Mouse (Mus musculus): ENCODE results near the gene Crybg1. TPM values are rescaled to one million over a fixed set of nuclear protein-coding genes. Genes with fewer than 3 reads are reported as not detected.
A peak's percentile ranks its signal among the peaks of the same experiment; 100 is the strongest.

Gene Crybg1
- 3.1 and 3.2 TPM in 2 replicates for polyA plus RNA-seq (2011; ENCODE audit: insufficient read depth, insufficient read length, low replicate concordance, missing spikeins)

DNA sequence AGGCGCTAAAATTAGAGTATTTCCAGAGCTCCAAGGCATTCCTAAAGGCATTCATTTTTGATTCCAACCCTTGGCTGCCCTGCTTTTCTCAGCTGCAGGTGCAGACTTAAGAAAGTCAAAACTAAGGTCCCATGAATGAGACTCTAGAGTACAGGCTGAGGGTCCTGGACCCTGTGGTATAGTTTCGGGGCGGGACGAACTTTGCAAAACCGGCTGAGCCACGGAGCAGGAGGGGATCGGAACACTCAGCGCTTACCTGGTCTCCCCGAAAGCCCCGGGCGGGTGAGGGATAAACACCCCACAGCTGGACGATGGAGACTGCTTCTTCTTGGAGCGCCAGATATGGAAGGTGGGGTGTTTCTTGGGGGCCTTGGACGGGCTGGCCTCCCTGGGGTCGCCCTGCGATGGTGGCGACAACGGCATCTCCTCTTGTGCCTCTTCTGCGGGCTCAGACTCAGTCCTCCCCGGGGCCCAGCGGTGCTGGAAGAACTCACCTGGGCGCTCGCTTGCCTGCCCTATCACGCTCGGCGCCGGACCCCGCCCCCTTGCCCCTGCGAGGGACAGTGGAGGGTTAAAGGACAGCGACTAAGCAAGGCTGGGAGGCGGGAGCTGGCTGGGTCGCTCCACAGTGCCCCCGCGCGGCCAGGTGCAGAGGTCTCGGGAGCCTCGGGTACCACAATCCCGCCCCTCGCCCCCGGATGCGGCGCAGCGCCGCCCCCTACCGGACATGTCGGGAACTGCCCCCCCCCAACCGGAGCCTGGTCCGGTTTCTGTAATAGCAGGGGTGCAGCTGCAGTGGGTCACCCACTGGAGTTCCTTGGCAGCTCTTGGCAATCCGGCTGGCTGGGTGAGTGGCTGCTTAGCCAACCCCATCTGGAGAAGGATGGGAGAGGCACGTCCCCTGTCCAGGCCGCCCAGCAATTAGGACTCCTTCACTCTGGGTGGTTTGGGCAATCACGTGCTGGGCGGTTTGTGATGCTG, at the start of gene Crybg1:
Crybg1 (minus strand) TSS at position 517 of the 981 bp plus-strand sequence.
- no peak for TF ChIP-seq POLR2A (IDR thresholded peaks at IDR 0.05; ENCODE audit: borderline replicate concordance, control insufficient read depth, low read depth, low read length)
- TF ChIP-seq CTCF (IDR thresholded peaks at IDR 0.05; ENCODE audit: control insufficient read depth, insufficient read depth, low read length), result peak; percentile 52
- Histone ChIP-seq H3K27ac (ENCODE audit: control insufficient read depth, insufficient read depth, low read depth, low read length, poor library complexity) (no peak within 1 kb of the TSS), H3K4me3 (replicated peaks; ENCODE audit: control insufficient read depth, low read depth, low read length) (no peak within 1 kb of the TSS), H3K4me1 (ENCODE audit: control insufficient read depth, insufficient read depth, low read length) (no peaks in the 10 kb centered on the region)
- WGBS, result 18% methylated on average over 53 of the region's 53 CpGs

DNA sequence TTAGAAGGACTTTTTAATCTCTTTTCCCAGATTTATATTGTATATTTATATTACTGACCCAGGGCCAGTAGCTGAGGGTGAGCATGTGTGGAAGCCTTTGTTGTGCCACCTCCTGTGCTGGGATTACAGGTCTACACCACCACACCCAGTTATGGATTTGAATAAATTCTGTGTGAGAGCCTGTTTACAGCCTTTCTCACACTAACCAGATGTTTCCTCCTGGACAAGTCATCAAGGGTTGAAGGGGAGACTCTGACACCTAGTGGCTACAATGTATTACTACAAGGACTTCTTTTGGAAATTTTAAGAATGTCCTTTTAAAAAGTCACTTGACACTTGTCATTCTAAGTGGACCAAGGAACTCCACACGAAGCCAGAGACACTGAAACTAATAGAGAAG, 28.7 kb upstream of the Crybg1 start:
- TF ChIP-seq CTCF (IDR thresholded peaks at IDR 0.05; ENCODE audit: control insufficient read depth, insufficient read depth, low read length), result no peak
- TF ChIP-seq POLR2A (IDR thresholded peaks at IDR 0.05; ENCODE audit: borderline replicate concordance, control insufficient read depth, low read depth, low read length), result no peak
- WGBS, result 0% methylated on average over 1 of the region's 1 CpGs
- Histone ChIP-seq H3K27ac (ENCODE audit: control insufficient read depth, insufficient read depth, low read depth, low read length, poor library complexity) (no peak overlapping the region), H3K4me3 (replicated peaks; ENCODE audit: control insufficient read depth, low read depth, low read length) (no peak overlapping the region), H3K4me1 (ENCODE audit: control insufficient read depth, insufficient read depth, low read length) (no peaks in the 10 kb centered on the region; the same call in 1 of the 2 replicates)

DNA sequence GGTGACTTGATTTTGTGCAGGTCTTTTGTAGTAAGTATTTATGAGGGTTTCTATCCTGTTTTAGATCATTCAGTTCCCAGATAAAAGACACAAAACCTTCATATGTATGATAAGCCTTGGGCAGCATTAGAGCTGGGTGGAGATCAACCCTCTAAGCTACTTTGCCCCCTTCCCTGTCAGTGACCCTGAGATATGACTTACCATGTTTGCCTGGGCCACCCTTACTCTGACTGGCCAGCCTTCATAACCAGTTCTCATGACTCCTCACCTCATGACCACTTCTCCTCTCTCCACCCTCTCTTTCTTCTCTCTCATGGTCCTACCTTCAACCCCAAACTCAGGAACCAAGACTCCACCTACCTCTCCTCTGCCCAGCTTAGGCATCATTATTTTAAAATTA, 27.9 kb upstream of the Crybg1 start:
- TF ChIP-seq CTCF (IDR thresholded peaks at IDR 0.05; ENCODE audit: control insufficient read depth, insufficient read depth, low read length) (no peak), POLR2A (IDR thresholded peaks at IDR 0.05; ENCODE audit: borderline replicate concordance, control insufficient read depth, low read depth, low read length) (no peak)
- no peak overlapping the region for H3K27ac ChIP-seq (ENCODE audit: control insufficient read depth, insufficient read depth, low read depth, low read length, poor library complexity)
- H3K4me3 ChIP-seq (replicated peaks; ENCODE audit: control insufficient read depth, low read depth, low read length), result no peak overlapping the region
- H3K4me1 ChIP-seq (ENCODE audit: control insufficient read depth, insufficient read depth, low read length), result no peaks in the 10 kb centered on the region; the same call in 1 of the 2 replicates

DNA sequence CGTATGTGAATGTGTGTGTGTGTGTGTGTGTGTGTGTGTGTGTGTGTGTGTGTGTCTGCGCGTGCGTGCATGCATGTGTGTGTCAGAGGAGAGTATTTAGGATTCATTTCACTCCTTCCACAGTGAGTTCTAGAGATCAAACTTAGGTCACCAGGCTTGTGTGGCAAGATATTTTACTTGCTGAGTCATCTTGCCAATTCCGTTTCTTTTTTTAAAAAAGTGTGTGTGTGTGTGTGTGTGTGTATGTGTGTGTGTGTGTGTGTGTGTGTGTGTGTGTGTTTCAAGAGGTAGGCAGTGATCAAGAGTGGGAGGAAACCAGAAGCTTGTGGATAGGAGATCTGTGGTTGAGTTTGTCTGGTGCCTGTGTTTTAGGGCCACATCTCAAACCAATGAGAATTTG, 27.5 kb upstream of the Crybg1 start:
- no peak overlapping the region for H3K27ac ChIP-seq (ENCODE audit: control insufficient read depth, insufficient read depth, low read depth, low read length, poor library complexity)
- H3K4me3 ChIP-seq (replicated peaks; ENCODE audit: control insufficient read depth, low read depth, low read length), result no peak overlapping the region
- 4% methylated on average over 5 of the region's 5 CpGs for WGBS
- TF ChIP-seq POLR2A (IDR thresholded peaks at IDR 0.05; ENCODE audit: borderline replicate concordance, control insufficient read depth, low read depth, low read length), result no peak
- TF ChIP-seq CTCF (IDR thresholded peaks at IDR 0.05; ENCODE audit: control insufficient read depth, insufficient read depth, low read length), result no peak
- H3K4me1 ChIP-seq (ENCODE audit: control insufficient read depth, insufficient read depth, low read length), result no peaks in the 10 kb centered on the region; the same call in 1 of the 2 replicates

DNA sequence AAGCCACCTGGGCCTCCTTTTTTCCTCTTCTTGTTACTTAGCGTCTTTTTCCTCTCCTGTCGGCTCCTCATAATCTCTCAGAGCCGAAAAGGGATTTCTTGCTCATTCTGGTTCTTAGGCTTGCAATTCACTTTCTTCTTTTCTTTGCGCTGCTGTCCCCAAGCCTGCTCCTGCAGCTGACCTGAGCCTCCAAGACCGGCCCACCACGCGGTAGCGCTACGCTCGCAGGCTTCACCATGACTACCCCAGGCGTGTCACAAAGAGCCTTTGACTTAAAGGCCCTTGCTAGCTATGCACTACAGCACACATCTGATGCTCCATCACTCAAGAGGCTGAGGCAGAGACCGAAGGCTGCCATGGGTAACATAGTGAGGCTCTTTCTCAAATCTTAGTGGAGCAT, 21.5 kb upstream of the Crybg1 start:
- no peak for TF ChIP-seq POLR2A (IDR thresholded peaks at IDR 0.05; ENCODE audit: borderline replicate concordance, control insufficient read depth, low read depth, low read length)

DNA sequence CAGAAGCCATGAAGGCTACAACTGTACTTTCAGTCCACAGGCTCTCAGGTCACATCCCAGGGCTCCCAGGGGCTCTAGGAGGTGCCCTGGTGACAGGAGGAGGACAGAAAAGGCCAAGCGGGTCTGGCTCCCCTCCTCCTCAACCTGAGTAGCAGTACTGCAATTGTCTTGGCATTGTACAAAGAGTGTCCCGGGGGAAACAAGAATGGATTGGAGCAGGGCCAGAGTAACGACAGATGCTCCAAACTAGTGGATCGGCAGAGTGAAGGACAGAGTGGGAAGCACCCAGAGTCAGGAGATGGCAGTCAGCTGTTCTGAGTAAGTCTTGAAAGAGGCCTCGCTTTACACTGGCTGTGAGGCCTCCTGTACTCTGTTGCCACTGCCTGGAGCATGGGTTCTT, 18.4 kb upstream of the Crybg1 start:
- no peak overlapping the region for H3K27ac ChIP-seq (ENCODE audit: control insufficient read depth, insufficient read depth, low read depth, low read length, poor library complexity)
- 80% methylated on average over 5 of the region's 5 CpGs for WGBS
- no peak overlapping the region for H3K4me3 ChIP-seq (replicated peaks; ENCODE audit: control insufficient read depth, low read depth, low read length)
- TF ChIP-seq CTCF (IDR thresholded peaks at IDR 0.05; ENCODE audit: control insufficient read depth, insufficient read depth, low read length), result no peak
- no peak for TF ChIP-seq POLR2A (IDR thresholded peaks at IDR 0.05; ENCODE audit: borderline replicate concordance, control insufficient read depth, low read depth, low read length)
- H3K4me1 ChIP-seq (ENCODE audit: control insufficient read depth, insufficient read depth, low read length), result peaks cover 1% of the 10 kb centered on the region; the same call in 1 of the 2 replicates

More for the DNA sequence above, 21.5 kb upstream of the Crybg1 start:
- Histone ChIP-seq H3K27ac (ENCODE audit: control insufficient read depth, insufficient read depth, low read depth, low read length, poor library complexity) (no peak overlapping the region), H3K4me1 (ENCODE audit: control insufficient read depth, insufficient read depth, low read length) (no peaks in the 10 kb centered on the region), H3K4me3 (replicated peaks; ENCODE audit: control insufficient read depth, low read depth, low read length) (no peak overlapping the region)
- WGBS, result 85% methylated on average over 12 of the region's 12 CpGs

DNA sequence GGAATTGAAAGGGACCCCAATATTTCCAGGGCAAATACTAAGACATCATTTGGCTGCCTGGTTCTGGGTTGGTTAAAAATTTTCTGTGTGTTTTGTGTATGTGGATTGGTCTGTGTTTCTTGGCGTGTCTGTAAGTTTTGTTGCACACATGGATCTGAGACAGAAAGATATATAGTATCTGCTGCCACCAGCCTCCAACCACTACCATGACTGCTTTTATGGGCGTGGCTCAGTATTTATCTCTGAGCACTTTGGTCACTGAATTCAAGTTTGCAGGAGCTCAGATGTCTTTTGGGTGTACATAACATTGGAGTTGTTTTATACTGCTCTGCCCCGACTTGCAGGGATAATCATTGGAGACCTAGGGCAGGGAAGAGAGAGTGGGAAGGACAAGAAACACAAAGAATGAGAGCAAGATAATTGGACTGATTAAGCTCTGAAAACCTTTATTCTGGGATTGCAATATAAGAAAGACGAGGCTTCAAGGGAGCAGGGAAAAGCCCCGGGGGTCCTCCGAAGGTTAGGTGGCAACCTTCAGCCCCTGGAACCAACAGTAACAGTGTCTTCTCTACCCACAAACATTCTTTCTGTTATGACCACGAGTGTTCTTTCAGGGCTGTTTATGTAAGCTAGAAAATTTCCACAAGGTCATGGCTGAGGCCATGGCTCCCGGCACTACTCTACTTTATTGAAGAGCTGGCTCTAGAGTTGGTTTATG, 15.8 kb upstream of the Crybg1 start:
- 73% methylated on average over 8 of the region's 8 CpGs for WGBS
- Histone ChIP-seq H3K4me1 (ENCODE audit: control insufficient read depth, insufficient read depth, low read length) (peaks cover 1% of the 10 kb centered on the region; the same call in 1 of the 2 replicates), H3K4me3 (replicated peaks; ENCODE audit: control insufficient read depth, low read depth, low read length) (no peak overlapping the region), H3K27ac (ENCODE audit: control insufficient read depth, insufficient read depth, low read depth, low read length, poor library complexity) (peak overlapping the region; percentile 68)
- TF ChIP-seq CTCF (IDR thresholded peaks at IDR 0.05; ENCODE audit: control insufficient read depth, insufficient read depth, low read length) (no peak), POLR2A (IDR thresholded peaks at IDR 0.05; ENCODE audit: borderline replicate concordance, control insufficient read depth, low read depth, low read length) (no peak)

DNA sequence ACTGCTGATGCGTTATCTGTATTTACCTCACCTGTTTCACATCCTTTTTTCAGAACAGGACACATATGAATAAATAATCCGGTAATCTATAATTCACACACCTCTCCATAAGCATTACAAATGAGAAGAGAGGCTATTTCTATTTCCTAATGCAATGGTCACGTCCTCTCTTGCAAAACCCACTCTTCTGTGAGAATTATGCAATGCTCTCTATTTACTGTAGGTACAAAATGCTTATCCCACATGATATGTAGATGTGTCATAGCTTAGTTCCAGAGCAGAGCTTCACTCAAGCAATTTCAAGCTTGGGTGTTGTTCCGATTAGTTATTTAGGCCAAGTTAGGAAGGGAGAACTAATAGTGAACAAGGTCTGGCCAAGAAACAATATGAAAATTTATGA, 14.4 kb upstream of the Crybg1 start:
- H3K4me3 ChIP-seq (replicated peaks; ENCODE audit: control insufficient read depth, low read depth, low read length), result no peak overlapping the region
- no peak overlapping the region for H3K27ac ChIP-seq (ENCODE audit: control insufficient read depth, insufficient read depth, low read depth, low read length, poor library complexity)
- 64% methylated on average over 4 of the region's 4 CpGs for WGBS
- peaks cover 1% of the 10 kb centered on the region; the same call in 1 of the 2 replicates for H3K4me1 ChIP-seq (ENCODE audit: control insufficient read depth, insufficient read depth, low read length)
- TF ChIP-seq CTCF (IDR thresholded peaks at IDR 0.05; ENCODE audit: control insufficient read depth, insufficient read depth, low read length) (no peak), POLR2A (IDR thresholded peaks at IDR 0.05; ENCODE audit: borderline replicate concordance, control insufficient read depth, low read depth, low read length) (no peak)
